Mouse (Mus musculus): ENCODE results near the gene Nab2. TPM values are rescaled to one million over a fixed set of nuclear protein-coding genes. Genes with fewer than 3 reads are reported as not detected.
A peak's percentile ranks its signal among the peaks of the same experiment; 100 is the strongest.

The Nab2 gene
- polyA plus RNA-seq (2012; rRNA removed): 59.2 and 69.9 TPM in 2 replicates

DNA sequence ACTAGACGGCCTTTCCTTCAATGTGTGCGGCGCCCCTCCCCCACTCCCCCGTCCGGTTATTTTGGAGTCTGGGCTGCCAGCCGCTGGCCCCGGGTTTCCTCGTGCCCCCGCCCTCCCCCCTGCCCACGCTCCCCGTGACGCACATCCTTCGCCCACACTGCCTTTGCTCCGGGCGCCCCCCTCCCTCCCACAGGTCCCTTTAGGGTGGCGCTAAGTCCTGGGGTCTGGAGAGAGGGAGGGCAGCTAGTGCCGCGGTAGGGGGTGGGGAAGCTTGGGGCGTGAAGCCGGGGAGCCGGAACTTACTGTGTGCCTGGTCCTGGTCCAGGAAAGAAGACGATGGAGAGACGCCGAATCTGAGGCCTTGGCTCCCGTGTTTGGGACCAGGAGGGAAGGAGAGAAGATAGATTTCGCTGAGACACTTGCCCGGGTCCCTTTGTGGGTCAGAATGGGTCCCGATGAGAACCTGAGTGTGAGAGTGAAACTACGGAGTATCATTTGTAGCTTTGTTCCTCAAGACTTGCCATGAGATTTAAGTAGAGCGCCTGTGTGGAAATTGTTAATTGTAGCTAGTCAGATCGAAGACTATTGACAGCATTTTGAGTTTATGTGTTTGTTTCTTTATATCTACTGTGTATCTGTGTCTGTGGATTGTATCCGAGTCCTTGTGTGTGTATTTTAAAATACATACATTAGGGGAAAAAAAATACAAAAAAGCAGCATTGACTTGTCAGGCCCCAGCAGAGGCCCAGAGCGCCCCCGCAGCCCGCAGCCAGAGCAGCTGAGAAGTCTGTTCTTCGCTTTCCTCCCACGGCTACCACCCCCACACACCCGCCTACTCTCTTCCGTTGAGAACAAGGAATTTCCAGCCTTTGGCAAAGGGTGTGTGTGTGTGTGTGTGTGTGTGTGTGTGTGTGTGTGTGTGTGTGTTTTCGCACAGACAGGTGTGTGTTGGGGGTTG, at the start of gene Nab2:
TSS of gene Nab2 (minus strand) at position 476 of the 958 bp plus-strand sequence.
- WGBS: 4% methylated on average over 39 of the region's 40 CpGs
- H3K4me3 ChIP-seq (replicated peaks; ENCODE audit: insufficient read depth, low read depth, low read length): peak within 1 kb of the TSS; percentile 80
- peak; percentile 70 to 79 for DNase-seq
- H3K27ac ChIP-seq (ENCODE audit: insufficient read depth, low read length): peak within 1 kb of the TSS; percentile 94
- H3K27me3 ChIP-seq (ENCODE audit: control insufficient read depth, insufficient read depth, low read length): no peaks in the 10 kb centered on the region
- TF ChIP-seq POLR2A (IDR thresholded peaks at IDR 0.05; ENCODE audit: borderline replicate concordance, insufficient read depth, low read length) (peak; percentile 20; the same call in 1 of the 2 replicates), CTCF (IDR thresholded peaks at IDR 0.05; ENCODE audit: borderline replicate concordance, insufficient read depth, low read depth, low read length) (no peak)
- peaks cover 13% of the 10 kb centered on the region; the same call in 1 of the 2 replicates for H3K4me1 ChIP-seq (ENCODE audit: control insufficient read depth, insufficient read depth, low read length)

DNA sequence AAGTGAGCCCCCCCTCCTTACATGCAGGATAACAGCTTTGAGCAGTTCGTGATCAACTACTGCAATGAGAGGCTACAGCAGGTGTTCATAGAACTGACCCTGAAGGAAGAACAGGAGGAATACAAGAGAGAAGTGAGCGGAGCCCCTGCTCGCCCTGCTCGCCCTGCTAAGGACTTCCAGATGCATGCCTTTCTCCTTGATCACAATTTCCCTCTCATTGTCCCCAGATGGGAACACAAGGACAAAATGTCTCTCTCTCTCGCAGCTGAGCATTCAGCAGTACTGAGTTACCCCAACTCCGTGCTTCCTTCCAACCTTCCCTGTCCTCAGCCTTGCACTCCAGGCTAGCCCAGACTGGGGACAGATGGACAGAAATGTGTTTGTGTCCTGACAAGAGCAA, 44.4 kb upstream of the Nab2 start:
- Histone ChIP-seq H3K4me3 (replicated peaks; ENCODE audit: insufficient read depth, low read depth, low read length) (no peak overlapping the region), H3K4me1 (ENCODE audit: control insufficient read depth, insufficient read depth, low read length) (no peaks in the 10 kb centered on the region), H3K27me3 (ENCODE audit: control insufficient read depth, insufficient read depth, low read length) (no peaks in the 10 kb centered on the region), H3K27ac (ENCODE audit: insufficient read depth, low read length) (no peak overlapping the region)
- 62% methylated on average over 6 of the region's 6 CpGs for WGBS
- DNase-seq: no peak
- TF ChIP-seq CTCF (IDR thresholded peaks at IDR 0.05; ENCODE audit: borderline replicate concordance, insufficient read depth, low read depth, low read length) (no peak), POLR2A (IDR thresholded peaks at IDR 0.05; ENCODE audit: borderline replicate concordance, insufficient read depth, low read length) (no peak)

DNA sequence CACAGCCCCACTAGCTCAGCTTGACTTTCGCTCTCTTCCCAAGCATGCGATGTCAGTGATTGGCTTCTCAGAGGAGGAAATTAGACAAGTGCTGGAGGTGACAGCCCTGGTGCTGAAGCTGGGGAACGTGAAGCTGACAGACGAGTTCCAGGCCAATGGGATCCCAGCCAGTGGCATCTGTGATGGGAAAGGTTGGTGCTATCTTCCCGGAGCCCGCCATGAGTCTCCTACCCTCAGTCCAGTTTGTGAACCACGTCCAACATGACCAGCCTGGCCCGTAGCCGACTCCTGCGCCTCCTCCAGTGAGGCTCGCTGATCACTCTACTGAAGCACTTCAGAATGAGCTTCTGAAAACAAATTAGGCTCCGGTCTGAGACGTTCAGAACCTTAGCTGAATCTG, 42.0 kb upstream of the Nab2 start:
- DNase-seq: peak in 1 of 2 experiments; percentile 7
- 15% methylated on average over 13 of the region's 13 CpGs for WGBS
- H3K4me1 ChIP-seq (ENCODE audit: control insufficient read depth, insufficient read depth, low read length): no peaks in the 10 kb centered on the region
- H3K27ac ChIP-seq (ENCODE audit: insufficient read depth, low read length): no peak overlapping the region
- no peaks in the 10 kb centered on the region for H3K27me3 ChIP-seq (ENCODE audit: control insufficient read depth, insufficient read depth, low read length)
- no peak for TF ChIP-seq CTCF (IDR thresholded peaks at IDR 0.05; ENCODE audit: borderline replicate concordance, insufficient read depth, low read depth, low read length)
- TF ChIP-seq POLR2A (IDR thresholded peaks at IDR 0.05; ENCODE audit: borderline replicate concordance, insufficient read depth, low read length): no peak
- H3K4me3 ChIP-seq (replicated peaks; ENCODE audit: insufficient read depth, low read depth, low read length): no peak overlapping the region

DNA sequence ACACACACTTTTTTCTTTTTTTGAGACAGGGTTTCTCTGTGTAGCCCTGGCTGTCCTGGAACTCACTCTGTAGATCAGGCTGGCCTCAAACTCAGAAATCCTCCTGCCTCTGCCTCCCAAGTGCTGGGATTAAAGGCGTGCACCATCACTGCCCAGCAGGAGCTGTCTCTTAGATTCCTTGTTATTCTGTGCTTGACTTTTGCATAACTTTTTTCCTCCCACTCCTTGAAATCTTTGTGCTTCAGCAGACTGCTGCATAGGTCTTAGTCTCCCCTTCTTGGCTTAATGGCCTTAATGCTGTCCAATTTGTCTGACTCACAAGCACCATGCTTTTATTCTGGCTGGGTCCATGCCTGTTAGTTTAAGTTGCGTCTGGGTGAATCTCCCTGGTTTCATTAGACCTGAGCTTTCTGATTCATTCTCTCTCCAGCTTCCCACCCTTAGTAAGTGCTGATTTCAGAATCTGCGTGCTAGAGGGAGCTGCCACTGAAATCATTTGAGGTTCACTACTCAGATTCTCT, 40.5 kb upstream of the Nab2 start:
- Histone ChIP-seq H3K27me3 (ENCODE audit: control insufficient read depth, insufficient read depth, low read length) (no peaks in the 10 kb centered on the region), H3K4me1 (ENCODE audit: control insufficient read depth, insufficient read depth, low read length) (no peaks in the 10 kb centered on the region), H3K4me3 (replicated peaks; ENCODE audit: insufficient read depth, low read depth, low read length) (no peak overlapping the region), H3K27ac (ENCODE audit: insufficient read depth, low read length) (no peak overlapping the region)
- TF ChIP-seq POLR2A (IDR thresholded peaks at IDR 0.05; ENCODE audit: borderline replicate concordance, insufficient read depth, low read length) (no peak), CTCF (IDR thresholded peaks at IDR 0.05; ENCODE audit: borderline replicate concordance, insufficient read depth, low read depth, low read length) (no peak)
- WGBS: 84% methylated on average over 3 of the region's 3 CpGs
- no peak for DNase-seq

DNA sequence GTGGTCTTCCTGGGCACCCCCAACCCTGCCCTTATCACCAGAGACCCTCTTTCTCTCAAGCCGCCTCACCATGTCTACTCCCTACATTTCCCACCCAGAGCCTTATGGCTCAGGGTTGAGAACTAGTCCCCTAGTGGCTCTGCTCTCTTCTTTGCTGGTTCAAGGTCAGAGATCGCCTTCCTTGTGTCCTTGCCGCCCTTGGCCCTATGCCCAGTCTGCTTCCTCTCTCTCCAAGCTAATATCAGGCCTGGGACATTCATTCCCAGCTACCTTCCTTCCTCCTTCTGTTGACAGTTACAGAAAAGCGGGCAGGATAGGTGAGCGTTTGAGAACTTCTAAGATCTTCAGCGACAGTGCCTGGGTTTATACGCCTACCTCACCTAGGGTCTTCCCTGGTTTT, 39.4 kb upstream of the Nab2 start:
- TF ChIP-seq CTCF (IDR thresholded peaks at IDR 0.05; ENCODE audit: borderline replicate concordance, insufficient read depth, low read depth, low read length) (no peak), POLR2A (IDR thresholded peaks at IDR 0.05; ENCODE audit: borderline replicate concordance, insufficient read depth, low read length) (no peak)
- Histone ChIP-seq H3K27me3 (ENCODE audit: control insufficient read depth, insufficient read depth, low read length) (no peaks in the 10 kb centered on the region), H3K4me3 (replicated peaks; ENCODE audit: insufficient read depth, low read depth, low read length) (no peak overlapping the region), H3K4me1 (ENCODE audit: control insufficient read depth, insufficient read depth, low read length) (no peaks in the 10 kb centered on the region), H3K27ac (ENCODE audit: insufficient read depth, low read length) (no peak overlapping the region)
- DNase-seq: no peak
- 88% methylated on average over 7 of the region's 7 CpGs for WGBS

DNA sequence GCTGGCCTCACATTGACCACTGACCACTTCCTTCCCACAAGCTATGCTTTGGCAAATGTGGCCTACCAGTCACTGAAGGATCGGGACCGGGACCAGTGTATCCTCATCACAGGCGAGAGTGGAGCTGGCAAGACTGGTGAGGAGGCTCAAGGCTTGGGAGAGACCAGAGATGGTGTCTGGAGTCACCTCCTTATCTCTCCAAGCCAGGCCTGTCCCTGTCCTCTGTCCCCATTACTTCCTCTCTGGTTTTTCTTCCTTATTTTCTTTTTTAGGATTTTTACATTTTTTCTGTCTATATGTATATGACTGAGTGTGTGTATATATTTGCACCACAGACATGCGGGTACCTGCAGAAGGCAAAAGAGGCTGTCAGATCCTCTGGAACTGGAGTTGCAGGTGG, 37.4 kb upstream of the Nab2 start:
- H3K27me3 ChIP-seq (ENCODE audit: control insufficient read depth, insufficient read depth, low read length): no peaks in the 10 kb centered on the region
- no peaks in the 10 kb centered on the region for H3K4me1 ChIP-seq (ENCODE audit: control insufficient read depth, insufficient read depth, low read length)
- DNase-seq: no peak
- TF ChIP-seq CTCF (IDR thresholded peaks at IDR 0.05; ENCODE audit: borderline replicate concordance, insufficient read depth, low read depth, low read length) (no peak), POLR2A (IDR thresholded peaks at IDR 0.05; ENCODE audit: borderline replicate concordance, insufficient read depth, low read length) (no peak)
- WGBS: 95% methylated on average over 4 of the region's 4 CpGs
- H3K27ac ChIP-seq (ENCODE audit: insufficient read depth, low read length): no peak overlapping the region
- no peak overlapping the region for H3K4me3 ChIP-seq (replicated peaks; ENCODE audit: insufficient read depth, low read depth, low read length)

DNA sequence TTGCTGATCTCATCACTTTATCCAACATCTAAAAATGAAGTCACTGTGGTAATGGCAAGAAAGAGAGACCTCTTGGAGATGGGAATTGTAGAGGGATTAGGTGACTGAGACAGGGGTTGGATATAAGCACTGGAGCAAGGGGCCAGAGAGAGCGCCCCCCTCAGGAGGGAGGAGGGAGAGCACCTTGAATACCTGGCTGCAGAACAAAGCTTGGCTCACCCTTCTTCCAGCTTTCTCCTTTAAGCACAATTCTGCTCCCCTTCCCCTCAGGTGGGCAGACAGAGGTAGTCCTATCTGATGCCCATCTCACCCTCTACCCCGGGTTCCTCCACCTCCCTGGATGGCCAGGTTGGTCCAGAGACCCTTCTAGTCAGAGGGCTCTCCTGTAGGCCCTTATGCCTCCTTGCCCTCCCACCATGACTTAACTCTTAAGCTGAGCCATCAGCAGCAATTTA, 36.4 kb upstream of the Nab2 start, which contains the start of gene Myo1a:
TSS of gene Myo1a (plus strand) at position 405 of the 455 bp plus-strand sequence.
- H3K27ac ChIP-seq (ENCODE audit: insufficient read depth, low read length): no peak within 1 kb of the TSS
- TF ChIP-seq POLR2A (IDR thresholded peaks at IDR 0.05; ENCODE audit: borderline replicate concordance, insufficient read depth, low read length) (no peak), CTCF (IDR thresholded peaks at IDR 0.05; ENCODE audit: borderline replicate concordance, insufficient read depth, low read depth, low read length) (0 out of 2 replicates have a peak, but pooled peaks have one; percentile 8)
- no peaks in the 10 kb centered on the region for H3K27me3 ChIP-seq (ENCODE audit: control insufficient read depth, insufficient read depth, low read length)
- no peak for DNase-seq
- H3K4me1 ChIP-seq (ENCODE audit: control insufficient read depth, insufficient read depth, low read length): no peaks in the 10 kb centered on the region
- 60% methylated on average over 2 of the region's 2 CpGs for WGBS
- H3K4me3 ChIP-seq (replicated peaks; ENCODE audit: insufficient read depth, low read depth, low read length): no peak within 1 kb of the TSS
